Mouse (Mus musculus): ENCODE measurements at regions not wholly inside any gene's neighbourhood (a gene's known extent, or its start where the extent isn't known, plus 50 kb on each side); places are given as distances from the start of the nearest gene placed in this dataset.

- no peak for DNase-seq (ENCODE audit: extremely low spot score, low spot score)
- Histone ChIP-seq H3K27me3 (ENCODE audit: poor library complexity, severe bottlenecking) (no peaks in the 10 kb centered on the region), H3K9me3 (no peaks in the 10 kb centered on the region), H3K4me3 (no peak overlapping the region), H3K36me3 (replicated peaks) (no peaks in the 10 kb centered on the region), H3K4me1 (no peaks in the 10 kb centered on the region), H3K27ac (no peak overlapping the region)
- WGBS = 81% methylated on average over 6 of the region's 6 CpGs
Observed at GRCm38 (mm10) chr14:110125936-110126710, 628.8 kb downstream of the Slitrk6 start.

- Histone ChIP-seq H3K27me3 (ENCODE audit: poor library complexity, severe bottlenecking) (no peaks in the 10 kb centered on the region), H3K36me3 (replicated peaks) (no peaks in the 10 kb centered on the region), H3K27ac (no peak overlapping the region), H3K9me3 (no peaks in the 10 kb centered on the region), H3K4me3 (no peak overlapping the region), H3K4me1 (no peaks in the 10 kb centered on the region)
- no peak for DNase-seq (ENCODE audit: extremely low spot score, low spot score)
- WGBS = 96% methylated on average over 3 of the region's 3 CpGs
Observed at GRCm38 (mm10) chr14:110122710-110123109, 632.2 kb downstream of the Slitrk6 start.

- Histone ChIP-seq H3K27ac (no peak overlapping the region), H3K27me3 (ENCODE audit: poor library complexity, severe bottlenecking) (no peaks in the 10 kb centered on the region), H3K4me1 (no peaks in the 10 kb centered on the region), H3K9me3 (no peaks in the 10 kb centered on the region), H3K36me3 (replicated peaks) (no peaks in the 10 kb centered on the region), H3K4me3 (no peak overlapping the region)
- no peak for DNase-seq (ENCODE audit: extremely low spot score, low spot score)
- 85% methylated on average over 4 of the region's 4 CpGs for WGBS
Observed at GRCm38 (mm10) chr14:110115578-110115977, 639.4 kb downstream of the Slitrk6 start.

- Histone ChIP-seq H3K9me3 (no peaks in the 10 kb centered on the region), H3K36me3 (replicated peaks) (no peaks in the 10 kb centered on the region), H3K27ac (no peak overlapping the region), H3K4me3 (no peak overlapping the region), H3K4me1 (no peaks in the 10 kb centered on the region), H3K27me3 (ENCODE audit: poor library complexity, severe bottlenecking) (no peaks in the 10 kb centered on the region)
- DNase-seq (ENCODE audit: extremely low spot score, low spot score) = no peak
- 90% methylated on average over 4 of the region's 4 CpGs for WGBS
Observed at GRCm38 (mm10) chr14:110100852-110101251, 654.1 kb downstream of the Slitrk6 start.

- Histone ChIP-seq H3K36me3 (replicated peaks) (no peaks in the 10 kb centered on the region), H3K4me1 (no peaks in the 10 kb centered on the region), H3K4me3 (no peak overlapping the region), H3K9me3 (no peaks in the 10 kb centered on the region), H3K27ac (no peak overlapping the region), H3K27me3 (ENCODE audit: poor library complexity, severe bottlenecking) (no peaks in the 10 kb centered on the region)
- no peak for DNase-seq (ENCODE audit: extremely low spot score, low spot score)
- WGBS = 83% methylated on average over 6 of the region's 6 CpGs
Observed at GRCm38 (mm10) chr14:110078351-110078750, 676.6 kb downstream of the Slitrk6 start.

- WGBS = 92% methylated on average over 3 of the region's 3 CpGs
- Histone ChIP-seq H3K4me3 (no peak overlapping the region), H3K27ac (no peak overlapping the region), H3K4me1 (no peaks in the 10 kb centered on the region), H3K9me3 (no peaks in the 10 kb centered on the region), H3K27me3 (ENCODE audit: poor library complexity, severe bottlenecking) (no peaks in the 10 kb centered on the region), H3K36me3 (replicated peaks) (no peaks in the 10 kb centered on the region)
- DNase-seq (ENCODE audit: extremely low spot score, low spot score) = no peak
Observed at GRCm38 (mm10) chr14:110047748-110048147, 707.2 kb downstream of the Slitrk6 start.

- no peak for DNase-seq (ENCODE audit: extremely low spot score, low spot score)
- Histone ChIP-seq H3K4me3 (no peak overlapping the region), H3K27me3 (ENCODE audit: poor library complexity, severe bottlenecking) (no peaks in the 10 kb centered on the region), H3K36me3 (replicated peaks) (no peaks in the 10 kb centered on the region), H3K4me1 (no peaks in the 10 kb centered on the region), H3K27ac (no peak overlapping the region), H3K9me3 (no peaks in the 10 kb centered on the region)
Observed at GRCm38 (mm10) chr14:110043211-110043610, 711.7 kb downstream of the Slitrk6 start.

- H3K27me3 ChIP-seq (ENCODE audit: poor library complexity, severe bottlenecking) = no peaks in the 10 kb centered on the region
- no peaks in the 10 kb centered on the region for H3K36me3 ChIP-seq (replicated peaks)
- H3K4me1 ChIP-seq = no peaks in the 10 kb centered on the region
- no peak for DNase-seq (ENCODE audit: extremely low spot score, low spot score)
- 82% methylated on average over 3 of the region's 3 CpGs for WGBS
- no peaks in the 10 kb centered on the region for H3K9me3 ChIP-seq
- no peak overlapping the region for H3K4me3 ChIP-seq
- H3K27ac ChIP-seq = no peak overlapping the region
Observed at GRCm38 (mm10) chr14:110021812-110022211, 733.1 kb downstream of the Slitrk6 start.

GRCm38 (mm10) chr14:110015126-110015525 lies 739.8 kb downstream of the Slitrk6 start:
- Histone ChIP-seq H3K4me1 (no peaks in the 10 kb centered on the region), H3K36me3 (replicated peaks) (no peaks in the 10 kb centered on the region), H3K27me3 (ENCODE audit: poor library complexity, severe bottlenecking) (no peaks in the 10 kb centered on the region), H3K27ac (no peak overlapping the region), H3K9me3 (no peaks in the 10 kb centered on the region), H3K4me3 (no peak overlapping the region)
- DNase-seq (ENCODE audit: extremely low spot score, low spot score) = no peak
- WGBS = 80% methylated on average over 2 of the region's 2 CpGs

- Histone ChIP-seq H3K9me3 (no peaks in the 10 kb centered on the region), H3K4me1 (no peaks in the 10 kb centered on the region), H3K36me3 (replicated peaks) (no peaks in the 10 kb centered on the region), H3K4me3 (no peak overlapping the region), H3K27ac (no peak overlapping the region), H3K27me3 (ENCODE audit: poor library complexity, severe bottlenecking) (no peaks in the 10 kb centered on the region)
- WGBS = 88% methylated on average over 1 of the region's 1 CpGs
- DNase-seq (ENCODE audit: extremely low spot score, low spot score) = no peak
Observed at GRCm38 (mm10) chr14:110013229-110013628, 741.7 kb downstream of the Slitrk6 start.

- no peaks in the 10 kb centered on the region for H3K27me3 ChIP-seq (ENCODE audit: poor library complexity, severe bottlenecking)
- H3K4me1 ChIP-seq = no peaks in the 10 kb centered on the region
- no peaks in the 10 kb centered on the region for H3K36me3 ChIP-seq (replicated peaks)
- DNase-seq (ENCODE audit: extremely low spot score, low spot score) = no peak
- no peak overlapping the region for H3K4me3 ChIP-seq
- WGBS = 79% methylated on average over 6 of the region's 6 CpGs
- H3K9me3 ChIP-seq = no peaks in the 10 kb centered on the region
- no peak overlapping the region for H3K27ac ChIP-seq
Observed at GRCm38 (mm10) chr14:110007159-110007558, 747.8 kb downstream of the Slitrk6 start.

- Histone ChIP-seq H3K27me3 (ENCODE audit: poor library complexity, severe bottlenecking) (no peaks in the 10 kb centered on the region), H3K27ac (no peak overlapping the region), H3K36me3 (replicated peaks) (no peaks in the 10 kb centered on the region), H3K4me3 (no peak overlapping the region), H3K9me3 (no peaks in the 10 kb centered on the region), H3K4me1 (no peaks in the 10 kb centered on the region)
- 78% methylated on average over 4 of the region's 4 CpGs for WGBS
- DNase-seq (ENCODE audit: extremely low spot score, low spot score) = no peak
Observed at GRCm38 (mm10) chr14:109985026-109985425, 769.9 kb downstream of the Slitrk6 start.

- no peaks in the 10 kb centered on the region for H3K36me3 ChIP-seq (replicated peaks)
- WGBS = 92% methylated on average over 3 of the region's 3 CpGs
- DNase-seq (ENCODE audit: extremely low spot score, low spot score) = no peak
- no peaks in the 10 kb centered on the region for H3K27me3 ChIP-seq (ENCODE audit: poor library complexity, severe bottlenecking)
- no peak overlapping the region for H3K27ac ChIP-seq
- no peaks in the 10 kb centered on the region for H3K4me1 ChIP-seq
- no peak overlapping the region for H3K4me3 ChIP-seq
- no peaks in the 10 kb centered on the region for H3K9me3 ChIP-seq
Observed at GRCm38 (mm10) chr14:109958008-109958407, 796.9 kb downstream of the Slitrk6 start.

- 85% methylated on average over 4 of the region's 4 CpGs for WGBS
- no peak for DNase-seq (ENCODE audit: extremely low spot score, low spot score)
- H3K4me1 ChIP-seq = no peaks in the 10 kb centered on the region
Observed at GRCm38 (mm10) chr14:109941944-109942343, 813.0 kb downstream of the Slitrk6 start.

More at GRCm38 (mm10) chr14:109941944-109942343, 813.0 kb downstream of the Slitrk6 start:
- no peaks in the 10 kb centered on the region for H3K9me3 ChIP-seq
- no peak overlapping the region for H3K4me3 ChIP-seq
- no peaks in the 10 kb centered on the region for H3K27me3 ChIP-seq (ENCODE audit: poor library complexity, severe bottlenecking)
- H3K36me3 ChIP-seq (replicated peaks) = no peaks in the 10 kb centered on the region
- H3K27ac ChIP-seq = no peak overlapping the region
